Mouse (Mus musculus) embryo, embryonic 11.5 days (tissue): ENCODE results near the gene Tspear.
"Not testable (repeated sequence)": the region's sequence is repeated elsewhere in the genome, so short reads cannot be mapped to it uniquely, and the experiment has no call there.

Experiments used
- DNase-seq: peaks from one replicate; pipeline ENCODE4 v3.0.0-alpha.2; 2012; ENCODE audit warnings: low read depth, low spot score

The Tspear gene

GRCm38 (mm10) chr10:77787876-77788275 is 101.5 kb downstream of the Tspear start, which contains the start of gene Gm7137:
TSS of gene Gm7137 (minus strand) at chr10:77788200.
- not testable (repeated sequence) for DNase-seq

DNA sequence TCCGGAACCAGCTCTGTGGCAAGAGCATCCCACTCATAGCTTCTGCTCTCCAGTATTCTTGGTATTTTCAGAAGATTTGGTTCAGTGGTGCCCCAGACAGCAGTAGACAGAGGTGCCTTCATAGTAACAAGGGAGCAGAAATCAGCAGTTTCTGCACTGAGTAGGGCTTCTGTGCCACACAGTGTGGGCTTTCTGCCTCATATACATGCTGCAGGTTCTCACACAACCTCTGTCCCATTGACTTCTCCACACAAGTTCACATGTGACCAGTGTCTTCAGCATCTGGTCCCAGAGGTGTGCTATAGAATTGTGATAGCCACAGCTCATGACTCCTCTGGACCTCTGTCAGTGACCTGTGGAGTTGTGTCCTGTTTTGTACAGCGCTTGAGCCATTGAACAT is 102.3 kb downstream of the Tspear start:
- no peak for DNase-seq

GRCm38 (mm10) chr10:77794976-77795375 is 108.6 kb downstream of the Tspear start, which contains the start of gene Gm9639:
TSS of gene Gm9639 (minus strand) at chr10:77795076.
- no peak for DNase-seq

DNA sequence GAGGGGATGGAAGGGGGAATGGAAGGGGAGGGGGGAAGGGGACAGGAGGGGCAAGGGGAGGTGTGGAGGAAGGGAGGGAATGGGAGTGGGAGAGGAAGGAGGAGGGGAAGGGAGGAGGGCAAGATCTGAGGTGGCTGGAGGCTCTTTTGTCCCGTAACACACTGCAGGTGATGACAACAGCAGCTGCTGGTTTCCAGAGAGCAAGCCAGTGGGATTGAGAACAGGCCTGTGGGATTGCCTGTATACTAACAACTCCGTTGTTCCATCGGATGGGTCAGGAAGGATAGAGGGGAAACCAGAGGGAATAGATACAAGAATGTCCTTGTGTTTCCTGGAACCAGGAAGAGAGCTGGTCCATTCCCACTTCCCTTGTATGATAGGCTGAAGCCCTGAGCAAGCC is 111.3 kb downstream of the Tspear start:
- no peak for DNase-seq

DNA sequence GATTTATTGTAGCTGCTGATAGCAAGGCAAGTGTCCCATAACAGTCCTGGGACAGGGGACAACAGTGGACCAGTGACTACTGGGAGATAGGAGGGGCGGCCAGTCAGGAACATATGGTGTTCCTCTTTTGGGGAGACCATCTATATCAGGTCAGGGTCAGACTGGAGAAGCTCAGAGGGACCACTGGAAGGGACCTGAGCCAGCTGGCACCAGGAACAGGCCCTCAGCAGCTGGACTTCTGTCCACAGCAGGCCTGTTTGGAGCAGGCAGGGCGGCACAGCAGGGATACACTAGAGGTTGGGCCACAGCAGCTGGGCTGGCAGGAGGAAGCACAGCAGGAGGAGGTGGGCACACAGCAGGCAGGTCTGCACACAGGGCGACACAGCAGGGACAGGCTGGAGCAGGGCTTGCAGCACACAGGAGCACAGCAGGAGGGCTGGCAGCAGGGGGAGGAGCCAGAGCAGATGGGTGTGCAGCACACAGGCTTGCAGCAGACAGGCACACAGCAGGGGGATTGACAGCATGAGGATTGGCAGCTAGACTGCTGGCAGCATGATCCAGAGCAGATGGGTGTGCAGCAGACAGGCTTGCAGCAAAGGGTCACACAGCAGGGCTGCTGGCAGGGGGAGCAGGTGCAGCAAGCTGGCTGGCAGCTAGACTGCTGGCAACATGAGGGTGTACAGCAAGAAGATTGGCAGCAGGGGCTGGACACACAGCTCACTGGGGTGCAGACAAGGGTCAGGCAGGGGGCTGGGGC is 112.0 kb downstream of the Tspear start:
- not testable (repeated sequence) for DNase-seq

GRCm38 (mm10) chr10:77798921-77799508 is 112.6 kb downstream of the Tspear start, which contains the start of gene Gm19668:
TSS of gene Gm19668 (minus strand) at chr10:77799133.
- no peak for DNase-seq

GRCm38 (mm10) chr10:77804095-77804494 is 117.7 kb downstream of the Tspear start:
- no peak for DNase-seq

- DNase-seq, result no peak
Measured at GRCm38 (mm10) chr10:77811743-77812142, 125.4 kb downstream of the Tspear start, which contains the start of gene Gm9507. TSS of gene Gm9507 (minus strand) at chr10:77811843.

- DNase-seq, result no peak
Measured at GRCm38 (mm10) chr10:77814382-77814781, 128.0 kb downstream of the Tspear start, which contains the start of gene Gm2696. TSS of gene Gm2696 (plus strand) at chr10:77814682.

DNA sequence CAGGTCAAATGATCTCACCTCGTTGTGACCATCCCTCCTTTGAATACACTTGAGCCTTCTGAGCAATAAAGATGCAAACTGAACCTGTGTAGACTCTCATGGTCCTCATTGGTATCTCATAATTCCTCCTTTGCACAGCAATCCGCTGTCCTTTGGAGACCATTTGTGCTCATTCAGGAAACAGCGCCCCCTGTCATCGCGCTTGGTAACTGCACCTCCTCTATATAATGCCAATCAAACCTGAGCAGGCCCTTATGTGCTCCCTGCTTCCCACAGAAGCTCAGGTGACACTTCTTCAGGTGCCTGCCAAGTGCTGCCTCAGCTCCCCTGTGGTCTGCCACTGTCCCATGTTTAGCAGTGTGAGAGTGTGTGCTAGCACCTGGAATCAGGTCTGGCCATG is 129.1 kb downstream of the Tspear start:
- DNase-seq, result peak; percentile 14

DNA sequence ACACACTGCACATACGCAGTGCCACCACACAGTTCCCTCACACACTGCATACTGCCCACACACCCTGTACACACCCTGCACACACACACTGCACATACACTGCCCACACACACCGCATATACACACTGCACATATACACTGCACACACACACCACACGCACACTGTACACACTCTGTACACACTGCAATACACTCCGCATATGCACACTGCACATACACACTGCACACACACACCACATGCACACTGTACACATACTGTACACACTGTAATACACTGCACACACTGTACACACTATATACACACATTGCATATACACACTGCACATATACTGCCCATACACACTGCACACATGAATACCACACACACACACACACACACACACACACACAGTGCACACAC is 132.2 kb downstream of the Tspear start:
- no peak for DNase-seq

GRCm38 (mm10) chr10:77819203-77819602 is 132.8 kb downstream of the Tspear start:
- no peak for DNase-seq

DNA sequence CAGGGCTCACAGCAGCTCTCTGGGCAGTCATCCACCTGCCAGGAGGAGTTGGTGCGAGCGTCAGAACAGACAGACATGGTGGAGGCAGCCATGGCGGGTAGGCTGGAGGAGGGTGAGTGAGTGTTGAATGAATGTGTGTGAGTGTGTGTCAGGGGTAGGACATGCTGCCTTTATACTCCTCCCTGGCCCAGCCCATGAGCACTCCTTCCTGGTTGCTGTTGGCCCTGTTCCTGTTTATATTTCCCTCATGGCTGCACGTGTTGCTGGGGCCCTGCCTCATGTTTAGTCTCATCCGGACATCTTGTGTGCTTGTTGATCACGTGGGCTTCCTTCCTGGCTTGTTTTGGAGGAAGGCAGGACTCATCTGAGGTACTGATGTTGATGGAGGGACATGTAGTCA is 140.6 kb downstream of the Tspear start, which contains the start of gene Krtap10-4:
Gene Krtap10-4 (minus strand): TSS at position 145 of the 400 bp plus-strand sequence.
- no peak for DNase-seq

DNA sequence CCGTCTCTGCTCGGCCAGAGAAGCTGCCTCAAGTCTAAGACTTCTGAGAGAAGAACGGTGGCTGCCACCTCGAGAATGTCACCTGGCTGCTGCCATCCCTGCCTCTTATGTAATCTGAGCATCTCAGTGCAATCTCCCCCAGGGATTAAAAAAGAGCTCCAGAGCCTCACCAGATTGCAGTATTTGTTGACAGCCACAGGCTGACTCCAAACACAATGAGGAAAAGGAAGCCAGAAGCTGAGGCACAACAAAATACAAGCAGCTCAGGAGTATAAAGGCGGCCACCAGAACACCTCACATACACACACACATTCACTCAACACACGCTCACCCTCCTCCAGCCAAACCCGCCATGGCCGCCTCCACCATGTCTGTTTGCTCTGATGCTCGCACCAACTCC is 149.3 kb downstream of the Tspear start, which contains the start of gene Krtap10-10:
Gene Krtap10-10 (plus strand): TSS at position 301 of the 400 bp plus-strand sequence.
- no peak for DNase-seq

GRCm38 (mm10) chr10:77839006-77839405 is 152.6 kb downstream of the Tspear start:
- no peak for DNase-seq

- no peak for DNase-seq
Measured at GRCm38 (mm10) chr10:77846503-77846902, 160.1 kb downstream of the Tspear start, which contains the start of gene Gm36176. TSS of gene Gm36176 (plus strand) at chr10:77846803.

DNA sequence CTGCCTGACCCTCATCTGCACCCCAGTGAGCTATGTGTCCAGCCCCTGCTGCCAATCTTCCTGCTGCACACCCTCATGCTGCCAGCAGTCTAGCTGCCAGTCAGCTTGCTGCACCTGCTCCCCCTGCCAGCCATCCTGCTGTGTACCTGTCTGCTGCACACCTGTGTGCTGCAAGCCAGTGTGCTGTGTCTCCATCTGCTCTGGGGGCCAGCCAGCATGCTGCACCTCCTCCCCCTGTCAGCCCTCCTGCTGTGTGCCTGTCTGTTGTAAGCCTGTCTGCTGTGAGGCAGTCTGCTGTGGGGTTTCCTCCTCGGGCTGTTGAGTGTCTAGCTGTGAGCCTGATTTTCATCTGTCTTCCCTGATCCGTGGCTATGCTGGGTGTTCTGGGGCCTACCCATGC is 160.6 kb downstream of the Tspear start:
- DNase-seq, result no peak

GRCm38 (mm10) chr10:77847538-77847937 is 161.2 kb downstream of the Tspear start:
- no peak for DNase-seq

DNA sequence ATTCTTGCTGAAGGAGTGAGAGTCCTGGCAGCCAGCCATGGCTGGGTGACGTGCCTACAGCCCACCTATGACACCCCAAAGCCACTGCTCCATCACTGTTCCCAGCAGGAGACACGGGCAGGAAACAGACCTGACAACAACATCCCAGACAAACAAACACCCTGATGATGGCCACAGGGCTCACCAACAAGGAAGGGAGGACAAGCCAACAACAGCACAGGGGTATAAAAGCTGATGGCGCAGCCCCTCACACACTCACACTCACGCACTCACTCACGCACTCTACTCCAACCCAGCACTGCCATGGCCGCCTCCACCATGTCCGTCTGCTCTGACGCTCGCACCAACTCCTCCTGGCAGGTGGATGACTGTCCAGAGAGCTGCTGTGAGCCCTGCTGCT is 166.2 kb downstream of the Tspear start, which contains the start of gene Gm10318:
Gene Gm10318 (plus strand): TSS at position 301 of the 400 bp plus-strand sequence.
- DNase-seq, result no peak

DNA sequence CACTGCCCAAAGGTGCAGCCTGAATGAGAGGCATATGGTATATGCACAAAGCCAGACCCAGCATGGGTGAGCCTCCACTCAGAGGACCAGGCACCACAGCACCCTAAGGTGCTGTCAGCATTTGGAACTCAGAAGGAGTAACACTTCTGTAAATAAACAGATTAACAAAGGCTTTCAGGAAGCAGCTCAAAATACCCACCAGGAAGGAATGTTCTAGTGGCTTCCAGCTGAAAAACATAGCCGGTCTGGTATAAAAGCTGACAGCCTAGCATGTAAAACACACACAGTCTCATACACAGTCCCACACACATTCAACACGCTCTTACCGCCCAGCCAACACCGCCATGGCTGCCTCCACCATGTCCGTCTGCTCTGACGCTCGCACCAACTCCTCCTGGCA is 175.3 kb downstream of the Tspear start, which contains the start of gene Gm3285:
Gene Gm3285 (plus strand): TSS at position 301 of the 400 bp plus-strand sequence.
- DNase-seq, result no peak

DNA sequence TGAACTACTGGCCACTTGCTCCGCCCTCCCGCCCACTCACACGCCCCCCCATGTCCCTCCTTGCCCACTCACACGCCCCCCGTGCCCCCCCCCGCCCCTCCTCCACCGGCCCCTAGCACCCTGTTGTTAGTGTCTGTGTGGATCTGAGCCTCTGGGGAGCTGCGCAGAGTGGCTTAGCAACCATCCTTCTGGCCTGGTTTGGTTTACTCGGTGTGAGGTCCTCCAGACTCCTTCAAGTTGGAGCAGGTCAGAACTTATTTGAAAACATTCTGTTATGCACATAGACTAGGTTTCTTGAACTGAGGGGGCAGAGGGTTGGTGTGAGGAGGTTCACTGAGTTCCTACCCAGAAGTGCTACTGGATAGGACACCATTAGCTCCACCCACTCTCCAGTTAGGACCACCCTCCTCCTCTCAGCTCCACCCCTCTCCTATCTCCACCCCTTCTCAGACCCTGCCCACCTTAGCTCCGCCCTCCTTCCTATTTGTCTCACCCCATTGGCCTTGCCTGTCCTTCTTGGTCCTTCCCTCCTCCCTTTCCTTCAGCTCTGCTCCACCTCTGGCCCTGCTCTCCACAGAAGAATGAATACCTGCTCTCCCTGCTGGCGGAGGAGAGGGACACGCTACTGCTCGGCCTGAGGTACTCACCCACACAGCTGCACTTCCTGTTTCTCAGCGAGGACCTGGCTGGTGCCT is 177.8 kb downstream of the Tspear start:
- DNase-seq, result peak; percentile 24

DNA sequence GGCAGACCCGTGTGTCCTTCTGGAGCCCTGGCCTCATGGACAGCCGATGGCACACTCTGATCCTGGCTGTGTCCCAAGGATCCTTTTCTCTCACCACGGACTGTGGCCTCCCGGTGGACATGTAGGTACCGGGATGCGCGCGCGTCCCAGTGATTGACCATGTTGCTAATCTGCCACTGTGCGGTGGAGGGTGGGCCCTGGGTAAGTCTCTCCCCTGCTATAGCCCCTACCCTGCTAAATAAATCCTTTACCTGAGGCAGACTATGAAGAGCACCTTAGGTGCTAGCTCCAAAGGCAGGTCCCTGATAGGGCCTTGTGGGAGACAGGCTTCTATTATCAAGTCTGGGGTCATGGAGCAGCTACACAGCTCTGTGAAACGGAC is 178.4 kb downstream of the Tspear start:
- DNase-seq, result no peak
